Mouse (Mus musculus): ENCODE results near the gene S1pr2. TPM values are rescaled to one million over a fixed set of nuclear protein-coding genes. Genes with fewer than 3 reads are reported as not detected.
"Not testable (repeated sequence)": the region's sequence is repeated elsewhere in the genome, so short reads cannot be mapped to it uniquely, and the experiment has no call there.

Gene S1pr2
- polyA plus RNA-seq, 1 experiment from 2014 or later: 10.9 TPM

DNA sequence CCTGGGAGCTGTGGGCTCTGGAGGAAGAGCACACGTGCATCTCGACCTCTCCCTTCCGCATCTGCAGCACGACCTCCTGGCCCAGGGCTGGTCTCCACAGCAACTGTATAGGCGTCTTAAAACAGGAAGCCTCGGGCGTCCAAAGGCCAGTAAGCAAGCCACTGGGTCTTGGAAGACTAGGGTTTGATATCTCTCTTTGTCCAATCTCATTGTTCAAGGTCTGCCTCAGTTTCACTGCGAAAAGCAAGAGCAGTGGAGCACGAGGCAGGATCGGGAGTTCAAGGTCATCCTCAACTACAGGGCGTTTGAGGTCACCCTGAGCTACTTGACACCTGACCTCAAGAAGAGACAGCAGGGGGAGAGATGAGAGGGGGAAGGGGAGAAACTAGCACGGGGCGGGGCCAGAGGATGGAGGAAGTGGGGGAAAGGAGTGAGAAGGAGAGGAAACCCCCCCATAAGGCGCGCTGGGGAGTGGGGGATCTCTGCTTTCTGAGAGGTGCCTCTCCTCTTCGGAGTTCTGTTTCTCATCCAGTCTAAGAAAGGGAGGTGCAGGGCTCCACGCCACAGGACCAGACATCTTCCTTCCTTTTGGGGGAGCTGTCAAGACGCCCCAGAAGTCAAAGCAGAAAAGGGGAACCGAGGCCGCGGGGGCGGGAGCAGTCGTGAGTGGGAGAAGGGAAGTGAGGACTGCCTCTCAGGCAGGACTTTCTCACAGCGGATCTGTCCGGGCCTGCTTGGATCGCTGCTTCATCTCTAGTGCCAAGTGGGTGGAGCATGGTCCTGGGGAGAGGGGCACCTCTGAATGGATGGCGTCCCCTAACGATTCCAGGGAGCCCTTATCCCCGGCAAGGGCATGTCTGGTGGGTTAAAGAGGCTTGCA is 38.4 kb upstream of the S1pr2 start:
- ChIA-PET CTCF (no interaction called here), POLR2A (interaction anchor here (0.6 to 0.8 kb wide), 2 partner anchors 9 to 110 kb away, joined by 3 to 4 read pairs; no protein-coding TSS in a partner anchor)
- no peak for TF ChIP-seq CTCF (IDR thresholded peaks at IDR 0.05)
- DNase-seq (ENCODE audit: low read depth, low spot score) (no peak), ATAC-seq (no peak)
- peaks cover 4% of the 10 kb centered on the region for H3K27me3 ChIP-seq
- in situ Hi-C loops (cut with MboI; ENCODE audit: low pct_unique_long_range_greater_than_20kb): no loop called here

DNA sequence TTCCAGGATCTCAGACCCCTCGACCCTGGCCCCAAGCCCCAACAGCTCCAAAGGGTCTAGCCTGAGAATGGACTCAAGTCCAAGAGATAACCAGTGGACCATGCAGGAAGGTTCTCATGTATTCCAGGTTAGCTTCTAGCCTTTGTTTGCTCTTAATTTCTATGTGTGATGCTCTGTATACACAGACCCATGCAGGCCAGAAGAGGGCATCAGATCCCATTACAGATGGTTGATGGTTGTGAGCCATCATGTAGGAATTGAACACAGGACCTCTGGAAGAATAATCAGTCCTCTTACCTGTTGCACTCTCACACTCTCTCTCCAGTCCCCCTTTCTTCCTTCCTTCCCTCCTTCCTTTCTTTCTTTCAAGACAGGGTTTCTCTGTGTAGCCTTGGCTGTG is 35.8 kb upstream of the S1pr2 start:
- in situ Hi-C loops (cut with MboI; ENCODE audit: low pct_unique_long_range_greater_than_20kb): no loop called here
- CTCF ChIA-PET: interaction anchor here (2.2 kb wide), 1 partner anchor 18 kb away, joined by 7 read pairs; no protein-coding TSS in a partner anchor
- no peak for DNase-seq (ENCODE audit: low read depth, low spot score)
- peak; percentile 6 for ATAC-seq
- no peak for TF ChIP-seq CTCF (IDR thresholded peaks at IDR 0.05)
- POLR2A ChIA-PET: interaction anchor here (0.6 to 0.7 kb wide), 2 partner anchors 70 to 129 kb away, joined by 3 to 4 read pairs; no protein-coding TSS in a partner anchor
- peaks cover 4% of the 10 kb centered on the region for H3K27me3 ChIP-seq

- DNase-seq (ENCODE audit: low read depth, low spot score) (no peak), ATAC-seq (peak; percentile 15)
- peaks cover 4% of the 10 kb centered on the region for H3K27me3 ChIP-seq
- in situ Hi-C loops (cut with MboI; ENCODE audit: low pct_unique_long_range_greater_than_20kb): no loop called here
- ChIA-PET CTCF (interaction anchor here (2.2 kb wide), 1 partner anchor 18 kb away, joined by 7 read pairs; no protein-coding TSS in a partner anchor), POLR2A (no interaction called here)
- no peak for TF ChIP-seq CTCF (IDR thresholded peaks at IDR 0.05)
Measured at GRCm38 (mm10) chr9:21011846-21012312, 35.3 kb upstream of the S1pr2 start.

DNA sequence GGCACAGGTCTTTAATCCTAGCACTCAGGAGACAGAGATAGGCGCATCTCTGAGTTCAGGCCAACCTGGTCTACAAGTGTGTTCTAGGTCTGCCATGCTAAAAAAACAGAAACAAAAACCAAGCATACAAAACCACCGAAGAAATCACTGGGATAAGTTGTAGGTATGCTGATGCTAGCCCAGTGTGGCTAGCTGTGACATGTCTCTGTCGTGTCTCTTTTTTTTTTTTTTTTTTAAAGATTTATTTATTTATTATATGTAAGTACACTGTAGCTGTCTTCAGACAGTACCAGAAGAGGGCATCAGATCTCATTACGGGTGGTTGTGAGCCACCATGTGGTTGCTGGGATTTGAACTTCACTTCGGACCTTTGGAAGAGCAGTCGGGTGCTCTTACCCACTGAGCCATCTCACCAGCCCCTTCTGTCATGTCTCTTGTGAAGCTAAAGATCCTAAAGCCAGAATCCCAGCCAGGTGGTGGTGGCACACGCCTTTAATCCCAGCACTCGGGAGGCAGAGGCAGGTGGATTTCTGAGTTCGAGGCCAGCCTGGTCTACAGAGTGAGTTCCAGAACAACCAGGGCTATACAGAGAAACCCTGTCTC is 34.5 kb upstream of the S1pr2 start:
- in situ Hi-C loops (cut with MboI; ENCODE audit: low pct_unique_long_range_greater_than_20kb); ATAC-seq; H3K27me3 ChIP-seq; DNase-seq (ENCODE audit: low read depth, low spot score); POLR2A ChIA-PET: not testable (repeated sequence)
- CTCF ChIA-PET: interaction anchor here (1.0 to 2.2 kb wide), 2 partner anchors 112 to 125 kb away, joined by 3 to 8 read pairs; partner anchors contain the start of gene Eif3g

GRCm38 (mm10) chr9:21010362-21010761 is 33.8 kb upstream of the S1pr2 start:
- TF ChIP-seq CTCF (IDR thresholded peaks at IDR 0.05): no peak
- in situ Hi-C loops (cut with MboI; ENCODE audit: low pct_unique_long_range_greater_than_20kb): no loop called here
- no peaks in the 10 kb centered on the region for H3K27me3 ChIP-seq
- CTCF ChIA-PET: interaction anchor here (1.0 to 2.2 kb wide), 2 partner anchors 111 to 126 kb away, joined by 3 to 8 read pairs; partner anchors contain the start of gene Eif3g
- DNase-seq (ENCODE audit: low read depth, low spot score): no peak
- no peak for ATAC-seq
- POLR2A ChIA-PET: no interaction called here

GRCm38 (mm10) chr9:21008007-21008406 is 31.4 kb upstream of the S1pr2 start:
- no peaks in the 10 kb centered on the region for H3K27me3 ChIP-seq
- TF ChIP-seq CTCF (IDR thresholded peaks at IDR 0.05): no peak
- ChIA-PET CTCF (interaction anchor here (1.1 to 2.0 kb wide), 3 partner anchors 9 to 106 kb away, joined by 3 to 6 read pairs (median 4); no protein-coding TSS in a partner anchor), POLR2A (interaction anchor here (1.0 kb wide), 1 partner anchor 21 kb away, joined by 3 read pairs; the partner anchor contains the start of gene Icam4)
- DNase-seq (ENCODE audit: low read depth, low spot score) (no peak), ATAC-seq (no peak)
- in situ Hi-C loops (cut with MboI; ENCODE audit: low pct_unique_long_range_greater_than_20kb): no loop called here

- in situ Hi-C loops (cut with MboI; ENCODE audit: low pct_unique_long_range_greater_than_20kb): no loop called here
- CTCF ChIA-PET: interaction anchor here (1.1 kb wide), 1 partner anchor 9 kb away, joined by 3 read pairs; no protein-coding TSS in a partner anchor
- no peak for TF ChIP-seq CTCF (IDR thresholded peaks at IDR 0.05)
- DNase-seq (ENCODE audit: low read depth, low spot score) (no peak), ATAC-seq (no peak)
- POLR2A ChIA-PET: interaction anchor here (1.0 kb wide), 1 partner anchor 22 kb away, joined by 3 read pairs; the partner anchor contains the start of gene Icam4
- H3K27me3 ChIP-seq: no peaks in the 10 kb centered on the region
Measured at GRCm38 (mm10) chr9:21007313-21007952, 30.9 kb upstream of the S1pr2 start.

- in situ Hi-C loops (cut with MboI; ENCODE audit: low pct_unique_long_range_greater_than_20kb): loop anchor here (5.0 kb wide), 2 partner anchors 56 to 91 kb away; no protein-coding TSS in a partner anchor
- POLR2A ChIA-PET: interaction anchor here (0.9 kb wide), 1 partner anchor 59 kb away, joined by 3 read pairs; no protein-coding TSS in a partner anchor
Measured at GRCm38 (mm10) chr9:21002627-21003551, 26.3 kb upstream of the S1pr2 start, which contains the start of gene Mrpl4. Gene Mrpl4, plus strand, starts transcription at chr9:21002738.

DNA sequence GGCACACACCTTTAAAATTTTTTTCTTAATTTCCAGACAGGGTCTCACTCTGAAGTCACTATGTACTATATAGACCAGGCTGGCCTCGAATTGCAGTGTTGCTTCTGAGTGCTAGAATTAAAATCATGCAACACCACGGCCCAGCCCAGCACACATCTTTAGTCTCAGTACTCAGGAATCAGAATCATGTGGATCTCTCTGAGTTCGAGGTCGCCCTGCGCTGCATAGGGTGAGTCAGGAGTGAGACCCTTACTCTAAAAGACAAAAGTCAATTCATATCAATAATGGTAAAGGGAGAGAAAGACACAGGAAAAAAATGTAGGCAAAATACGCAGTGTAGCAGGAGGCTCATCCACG is 25.7 kb upstream of the S1pr2 start:
- ChIA-PET CTCF (interaction anchor here (1.2 to 1.4 kb wide), 2 partner anchors 104 to 124 kb away, joined by 3 to 5 read pairs; partner anchors contain the start of gene Eif3g), POLR2A (no interaction called here)
- H3K27me3 ChIP-seq: no peaks in the 10 kb centered on the region
- DNase-seq (ENCODE audit: low read depth, low spot score) (no peak), ATAC-seq (no peak)
- no peak for TF ChIP-seq CTCF (IDR thresholded peaks at IDR 0.05)
- in situ Hi-C loops (cut with MboI; ENCODE audit: low pct_unique_long_range_greater_than_20kb): loop anchor here (5.0 kb wide), 2 partner anchors 55 to 90 kb away; no protein-coding TSS in a partner anchor

More at GRCm38 (mm10) chr9:21002627-21003551, 26.3 kb upstream of the S1pr2 start, which contains the start of gene Mrpl4:
- ATAC-seq (peak; percentile 68), DNase-seq (ENCODE audit: low read depth, low spot score) (no peak)
- TF ChIP-seq CTCF (IDR thresholded peaks at IDR 0.05): no peak
- CTCF ChIA-PET: interaction anchor here (1.2 to 1.4 kb wide), 2 partner anchors 104 to 125 kb away, joined by 3 to 5 read pairs; partner anchors contain the start of gene Eif3g
- H3K27me3 ChIP-seq: no peaks in the 10 kb centered on the region

All from Patski (cell line).